Mouse (Mus musculus) gastrocnemius, postnatal 14 days (tissue): Measurements from ENCODE around the gene Zfp609. TPM values are rescaled to one million over a fixed set of nuclear protein-coding genes. Genes with fewer than 3 reads are reported as not detected.
"Not testable (repeated sequence)": the region's sequence is repeated elsewhere in the genome, so short reads cannot be mapped to it uniquely, and the experiment has no call there.

Experiments
- DNase-seq: peaks from one replicate; pipeline ENCODE4 v3.0.0; 2021; ENCODE audit warnings: mixed read lengths
- intact Hi-C: fragments of 180-260 bp; cut with DNase I; formaldehyde crosslinking; loops from one replicate; pipeline ENCODE4 v1.15.1; 2025; ENCODE audit warnings: low total_unique reads
- total RNA-seq, 2 experiments: library from RNA; stranded (reverse); gene quantifications; 2 replicates each; pipeline ENCODE4 v1.2.3; 2021

Zfp609 gene
- total RNA-seq, 2 experiments from 2014 or later: 15.8 to 18.8 TPM

- DNase-seq, intact Hi-C loops: not testable (repeated sequence)
Observed at GRCm38 (mm10) chr9:65779619-65780018, 47.7 kb downstream of the Zfp609 start.

- intact Hi-C loops: no loop called here
- no peak for DNase-seq
Observed at GRCm38 (mm10) chr9:65776874-65777432, 50.4 kb downstream of the Zfp609 start.

GRCm38 (mm10) chr9:65776137-65776872, 51.1 kb downstream of the Zfp609 start:
- DNase-seq: no peak
- intact Hi-C loops: no loop called here

GRCm38 (mm10) chr9:65773783-65774182, 53.6 kb downstream of the Zfp609 start:
- no peak for DNase-seq
- intact Hi-C loops: no loop called here

GRCm38 (mm10) chr9:65771011-65771664, 56.2 kb downstream of the Zfp609 start:
- no peak for DNase-seq
- intact Hi-C loops: no loop called here

- intact Hi-C loops: no loop called here
- no peak for DNase-seq
Observed at GRCm38 (mm10) chr9:65762728-65763127, 64.6 kb downstream of the Zfp609 start.

GRCm38 (mm10) chr9:65759992-65760391, 67.4 kb downstream of the Zfp609 start:
- intact Hi-C loops: no loop called here
- no peak for DNase-seq

GRCm38 (mm10) chr9:65759256-65759655, 68.1 kb downstream of the Zfp609 start:
- DNase-seq: no peak
- intact Hi-C loops: no loop called here

GRCm38 (mm10) chr9:65757826-65758225, 69.5 kb downstream of the Zfp609 start:
- intact Hi-C loops: no loop called here
- no peak for DNase-seq

GRCm38 (mm10) chr9:65755673-65756375, 71.5 kb downstream of the Zfp609 start:
- no peak for DNase-seq
- intact Hi-C loops: no loop called here

GRCm38 (mm10) chr9:65755164-65755563, 72.2 kb downstream of the Zfp609 start:
- intact Hi-C loops: no loop called here
- DNase-seq: no peak

- intact Hi-C loops: no loop called here
Observed at GRCm38 (mm10) chr9:65752632-65753031, 74.7 kb downstream of the Zfp609 start.

GRCm38 (mm10) chr9:65751906-65752305, 75.5 kb downstream of the Zfp609 start:
- intact Hi-C loops: no loop called here
- DNase-seq: no peak

More at GRCm38 (mm10) chr9:65752632-65753031, 74.7 kb downstream of the Zfp609 start:
- DNase-seq: no peak

- intact Hi-C loops: no loop called here
- DNase-seq: no peak
Observed at GRCm38 (mm10) chr9:65748102-65748501, 79.3 kb downstream of the Zfp609 start.

GRCm38 (mm10) chr9:65746479-65746878, 80.9 kb downstream of the Zfp609 start:
- intact Hi-C loops: no loop called here
- no peak for DNase-seq

GRCm38 (mm10) chr9:65745456-65745855, 81.9 kb downstream of the Zfp609 start:
- DNase-seq: no peak
- intact Hi-C loops: no loop called here

GRCm38 (mm10) chr9:65744171-65745082, 82.9 kb downstream of the Zfp609 start:
- intact Hi-C loops: no loop called here
- no peak for DNase-seq

GRCm38 (mm10) chr9:65743809-65744170, 83.6 kb downstream of the Zfp609 start:
- intact Hi-C loops: no loop called here
- no peak for DNase-seq

- intact Hi-C loops: no loop called here
- DNase-seq: no peak
Observed at GRCm38 (mm10) chr9:65743322-65743721, 84.0 kb downstream of the Zfp609 start.
